Mouse (Mus musculus) heart, adult 2 months (tissue): ENCODE results near the gene Kcnj6.

ENCODE experiments used
- CTCF ChIP-seq: fragments of 200-600 bp; IDR thresholded peaks from 2 replicates; pipeline ENCODE4 v1.8.1; 2022; ENCODE audit warnings: antibody characterized with exemption, mild to moderate bottlenecking, moderate library complexity
- POLR2A ChIP-seq: fragments of 200-500 bp; IDR thresholded peaks from 2 replicates; pipeline ENCODE4 v1.6.1; 2011; ENCODE audit warnings: mild to moderate bottlenecking, low read depth, low read length, control low read depth; ENCODE audit not compliant: insufficient read depth

DNA sequence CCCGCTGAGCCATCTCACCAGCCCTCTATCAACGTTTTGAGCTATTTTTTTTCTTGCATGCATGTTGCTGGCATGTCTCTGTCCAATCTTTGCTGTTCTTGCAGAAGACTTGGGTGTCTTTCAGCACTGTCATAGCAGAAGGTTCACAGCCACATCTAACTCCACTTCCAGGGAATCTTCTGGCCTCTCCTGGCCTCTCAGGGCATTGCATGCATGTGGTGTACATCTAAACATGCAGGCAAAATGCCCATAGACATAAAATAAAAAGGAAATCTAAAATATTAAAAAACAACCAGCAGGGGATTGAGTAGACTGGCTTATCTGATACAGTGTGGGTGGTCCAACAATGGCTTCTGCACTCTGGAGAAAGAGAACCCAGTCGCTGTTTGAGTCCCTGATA lies 262.0 kb downstream of the Kcnj6 start:
- TF ChIP-seq CTCF (peak; percentile 31), POLR2A (no peak)
